Mouse (Mus musculus) common myeloid progenitor, adult 5-6 weeks (primary cell): Measurements from ENCODE around the gene Kcnk13. TPM values are rescaled to one million over a fixed set of nuclear protein-coding genes. Genes with fewer than 3 reads are reported as not detected.

Experiments used
- ATAC-seq: replicated peaks from 2 replicates; pipeline ENCODE4 v1.8.0; 2016; ENCODE audit warnings: low read depth, mild to moderate bottlenecking, moderate TSS enrichment, inconsistent platforms; ENCODE audit not compliant: poor library complexity, severe bottlenecking
- total RNA-seq: library from RNA; stranded (forward); fragments of 200-1000, 187-1606 nt; gene quantifications from 2 replicates; pipeline ENCODE4 v1.2.3, GENCODE M21; 2017

Gene Kcnk13
- not detected in 2 replicates for total RNA-seq

DNA sequence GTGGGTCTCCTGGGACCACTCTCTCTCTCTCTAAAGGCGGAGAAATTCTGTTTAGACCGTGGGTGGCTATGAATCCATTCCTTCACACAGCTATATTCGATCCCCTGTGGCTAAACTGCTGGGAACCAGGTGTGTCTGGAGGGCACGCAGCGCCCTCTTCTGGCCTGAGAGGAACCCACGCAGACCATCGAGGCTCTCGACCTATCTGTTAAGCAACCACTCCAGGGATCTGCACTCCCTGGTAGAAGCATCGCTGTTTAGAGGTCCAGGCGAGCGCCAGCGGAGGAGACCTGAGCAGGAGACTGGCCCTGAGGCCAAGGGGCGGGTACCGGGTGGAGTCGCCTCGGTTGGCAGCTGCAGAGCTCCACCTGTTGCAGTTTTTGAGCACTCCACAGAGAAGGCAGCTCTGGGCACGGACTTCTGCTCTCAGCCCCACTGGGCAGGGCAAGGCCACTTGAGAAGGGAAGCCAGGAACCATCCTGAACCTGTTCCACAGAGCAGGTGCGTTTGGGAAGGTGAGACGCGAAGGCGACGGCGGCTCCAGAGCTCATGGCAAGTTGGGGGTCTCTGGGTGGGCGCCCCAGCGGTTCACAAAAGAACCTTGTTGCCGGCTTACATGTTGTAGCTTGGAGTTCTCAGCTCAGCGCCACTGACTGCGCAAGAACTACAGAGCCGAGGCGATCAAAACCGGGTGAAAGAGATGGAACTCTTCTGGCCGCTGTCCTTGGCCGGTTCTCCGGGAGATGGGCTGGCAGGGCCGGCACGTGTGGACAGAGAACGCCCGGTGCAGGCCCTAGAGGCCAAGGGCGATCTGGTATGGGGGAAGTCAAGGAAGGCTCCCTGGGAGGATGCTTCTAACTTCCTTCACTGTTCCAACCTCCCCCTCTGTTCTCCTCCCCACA lies at the start of gene Kcnk13:
TSS of gene Kcnk13 (plus strand) at position 199 of the 902 bp plus-strand sequence.
- peak; percentile 72 for ATAC-seq

DNA sequence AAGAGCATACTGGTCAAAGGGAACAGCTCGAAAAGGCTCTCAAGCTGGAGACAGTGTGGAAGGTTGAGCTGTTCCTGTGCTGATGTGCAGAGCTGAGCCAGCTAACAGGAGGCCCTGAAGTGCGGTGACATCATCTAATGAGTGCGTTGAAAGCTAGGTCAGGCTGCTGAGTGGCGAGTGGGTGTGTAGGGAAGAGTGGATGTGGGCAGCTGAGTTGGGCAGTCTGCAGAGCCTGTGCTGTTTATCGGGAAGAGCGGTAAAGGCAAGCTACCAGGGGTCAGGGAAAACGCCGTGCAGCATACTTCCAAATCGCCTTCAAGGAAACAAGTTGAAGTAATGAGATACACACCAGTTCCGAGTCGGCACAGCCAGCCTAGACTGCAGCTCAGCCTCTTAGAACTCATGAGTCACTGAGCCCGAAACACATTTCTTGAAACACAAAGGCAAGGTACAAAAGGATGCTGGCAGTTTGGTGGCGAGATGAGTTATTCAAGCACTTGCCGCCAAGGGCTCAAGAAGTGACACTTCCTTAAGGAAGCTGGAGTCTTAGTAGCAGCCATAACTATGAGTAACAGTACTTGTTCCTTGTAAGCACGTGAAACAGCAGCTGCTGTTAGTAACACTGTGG lies 46.4 kb upstream of the Kcnk13 start:
- ATAC-seq = no peak

DNA sequence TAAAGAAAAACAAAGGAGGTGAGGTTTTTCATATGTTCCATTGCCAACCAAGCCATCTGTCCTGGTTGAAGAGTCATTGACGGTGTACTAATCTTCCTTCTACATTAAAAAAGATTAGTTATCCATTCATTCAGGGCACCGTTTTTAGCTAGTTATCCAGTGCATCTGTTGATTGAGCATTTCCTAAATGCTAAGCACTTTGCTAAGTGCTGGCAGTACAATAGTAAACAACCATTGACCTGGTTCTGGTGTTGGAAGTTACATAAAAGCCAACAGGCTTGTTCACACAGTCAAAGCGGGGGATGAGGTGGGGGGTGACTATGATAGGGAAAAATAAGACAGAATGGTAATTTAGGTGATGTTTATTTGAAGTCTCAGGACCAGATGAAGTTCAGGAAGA lies 44.7 kb upstream of the Kcnk13 start:
- no peak for ATAC-seq

DNA sequence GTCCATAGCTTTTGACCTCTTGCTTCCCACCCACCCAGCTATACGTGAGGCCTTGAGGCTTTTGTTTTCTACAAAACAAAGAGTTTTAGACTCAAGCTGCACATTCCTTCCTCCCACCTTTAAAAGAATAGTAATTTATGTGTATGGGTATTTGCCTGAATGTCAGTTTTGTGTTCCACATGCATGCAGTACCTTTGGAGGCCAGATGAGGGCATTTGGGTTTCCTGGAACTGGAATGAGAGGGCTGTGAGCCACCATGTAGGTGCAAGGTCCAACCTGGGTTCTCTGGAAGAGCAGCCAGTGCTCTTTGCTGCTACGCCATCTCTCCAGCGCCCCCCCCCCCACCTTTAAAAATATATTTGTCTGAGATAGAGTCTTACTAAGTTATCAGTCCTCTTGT lies 43.3 kb upstream of the Kcnk13 start:
- ATAC-seq = peak; percentile 60

DNA sequence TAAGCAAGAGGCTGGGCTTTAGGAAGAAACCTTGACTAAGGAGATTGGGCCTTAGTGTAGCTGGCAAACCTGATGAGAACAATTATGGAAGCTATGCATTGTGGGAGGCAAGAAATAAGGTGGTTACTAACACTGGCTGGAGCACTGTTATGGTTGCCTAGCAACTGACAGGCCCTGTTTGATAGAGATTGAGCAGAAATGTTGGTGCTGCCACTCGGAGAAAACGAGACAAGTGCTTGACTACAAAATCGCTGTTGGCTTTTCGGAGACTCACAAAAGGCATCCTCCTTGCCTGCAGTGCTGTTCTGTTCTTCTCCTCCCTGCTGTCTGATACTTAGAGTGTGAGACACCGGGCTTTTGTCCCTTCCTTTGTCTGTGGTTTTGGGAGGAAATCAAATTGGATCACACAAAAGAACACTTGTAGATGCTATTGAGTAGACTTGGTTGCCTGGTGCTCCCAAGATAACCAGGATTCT lies 41.1 kb upstream of the Kcnk13 start:
- ATAC-seq = no peak

DNA sequence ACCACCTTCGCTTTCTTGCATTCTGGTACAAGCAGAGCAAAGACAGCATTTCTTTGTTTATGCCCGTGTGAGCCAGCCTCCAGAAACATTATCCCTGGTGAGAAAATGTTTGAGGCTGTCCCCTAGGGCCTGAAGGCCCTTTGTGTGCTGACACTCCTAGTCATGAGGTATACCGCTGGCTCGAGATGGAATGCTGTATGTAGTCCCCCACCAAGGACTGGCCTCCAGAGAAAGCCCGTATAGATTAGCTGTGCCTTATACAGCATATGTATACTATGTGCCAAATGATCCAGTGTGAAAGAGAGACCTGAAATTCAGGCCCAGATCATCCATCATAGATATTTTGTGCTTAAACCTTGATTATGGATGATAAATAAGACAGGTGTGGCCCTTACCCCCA lies 40.6 kb upstream of the Kcnk13 start:
- no peak for ATAC-seq

DNA sequence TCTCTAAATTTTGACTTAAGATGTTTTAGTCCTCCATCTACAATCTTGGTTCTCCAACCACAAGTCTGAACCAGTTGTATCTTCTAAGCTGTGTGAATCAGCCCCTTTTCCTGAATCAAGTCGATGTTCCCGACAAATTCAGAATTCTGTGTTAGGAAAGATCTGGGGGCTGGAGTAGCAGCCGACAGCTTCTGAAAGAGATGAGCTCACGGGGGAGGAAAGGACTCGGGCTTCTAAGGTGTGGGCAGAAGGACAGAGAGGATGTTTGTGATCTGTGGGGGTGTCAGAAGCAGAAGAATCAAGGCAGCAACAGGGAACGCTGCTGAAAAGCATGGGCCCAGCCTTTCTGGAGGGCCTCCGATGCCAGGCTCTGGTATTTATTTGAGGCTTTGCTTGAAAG lies 36.0 kb upstream of the Kcnk13 start:
- no peak for ATAC-seq

DNA sequence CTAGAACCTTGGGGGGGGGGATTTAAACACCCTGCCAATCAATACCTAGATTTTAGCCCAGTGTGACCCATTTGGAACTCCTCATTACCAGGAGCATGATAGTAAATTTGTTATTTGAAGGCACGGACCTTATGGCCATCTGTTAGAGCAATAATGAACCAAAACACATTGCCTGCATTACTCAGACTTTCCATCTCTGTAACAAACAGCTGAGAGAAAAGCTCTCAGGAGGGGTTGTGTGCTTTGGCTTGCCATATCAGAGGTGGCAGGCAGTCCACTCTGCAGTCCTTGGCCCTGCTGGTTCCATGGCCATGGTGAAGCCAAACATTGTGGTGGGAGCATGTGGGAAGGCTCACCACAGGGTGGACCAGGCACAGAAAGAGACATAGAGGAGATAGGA lies 35.1 kb upstream of the Kcnk13 start:
- ATAC-seq = no peak

DNA sequence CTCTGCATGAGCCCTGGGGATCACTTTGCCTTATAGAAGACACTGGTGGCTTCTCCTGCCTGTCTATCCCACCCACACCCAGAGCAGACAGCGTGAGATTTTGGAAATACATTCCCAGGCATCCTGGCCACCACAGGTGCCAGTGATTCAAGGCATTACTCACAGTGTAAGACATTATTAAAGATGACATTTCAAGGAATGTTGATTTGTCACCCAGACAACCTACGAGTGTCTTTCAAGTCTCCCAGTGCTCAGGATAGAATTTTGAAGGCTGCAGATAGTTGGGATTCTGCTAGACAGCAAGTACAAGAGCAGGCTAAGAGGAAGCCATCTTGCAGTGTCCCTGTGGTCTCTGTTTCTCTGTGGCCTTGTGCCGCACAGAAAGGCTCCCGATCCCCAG lies 32.1 kb upstream of the Kcnk13 start:
- no peak for ATAC-seq

DNA sequence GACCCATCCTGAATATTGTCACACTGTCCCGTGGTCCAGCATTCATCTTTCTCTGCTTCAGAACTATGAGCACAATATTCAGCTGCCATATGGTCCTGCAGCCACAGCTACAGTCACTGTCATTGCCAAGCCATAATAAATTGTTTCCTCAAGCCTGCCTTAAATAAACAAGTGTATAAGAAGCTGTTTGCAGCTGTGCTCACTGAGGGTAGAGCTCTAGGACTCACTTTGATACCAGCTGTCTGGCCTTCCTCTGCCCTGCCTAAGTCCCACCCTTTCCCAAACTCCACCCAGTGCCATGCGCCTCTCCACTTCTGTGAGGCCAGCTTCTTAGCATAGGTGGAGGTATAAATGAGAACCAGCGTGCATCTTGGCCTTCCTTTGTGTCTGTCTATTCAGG lies 30.7 kb upstream of the Kcnk13 start:
- no peak for ATAC-seq

DNA sequence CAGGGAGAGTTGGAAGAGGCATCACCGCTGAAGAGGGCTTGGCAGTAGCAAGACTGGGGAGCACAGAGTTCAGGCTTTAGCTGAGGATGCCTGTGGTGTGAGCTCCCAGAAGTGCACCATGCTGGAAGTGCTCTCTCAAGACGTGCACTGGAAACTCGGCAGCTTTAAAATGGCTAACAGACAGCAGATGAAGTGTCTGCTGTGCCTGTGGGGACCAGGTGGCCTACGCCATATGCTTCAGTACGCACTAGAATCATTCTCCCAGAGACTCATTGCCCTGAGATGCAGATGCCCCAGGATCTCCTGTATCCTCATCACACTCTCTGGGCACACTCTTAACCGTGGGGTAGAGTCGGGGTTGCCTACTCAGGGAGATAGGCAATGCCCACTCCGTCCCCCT lies 28.9 kb upstream of the Kcnk13 start:
- ATAC-seq = no peak

DNA sequence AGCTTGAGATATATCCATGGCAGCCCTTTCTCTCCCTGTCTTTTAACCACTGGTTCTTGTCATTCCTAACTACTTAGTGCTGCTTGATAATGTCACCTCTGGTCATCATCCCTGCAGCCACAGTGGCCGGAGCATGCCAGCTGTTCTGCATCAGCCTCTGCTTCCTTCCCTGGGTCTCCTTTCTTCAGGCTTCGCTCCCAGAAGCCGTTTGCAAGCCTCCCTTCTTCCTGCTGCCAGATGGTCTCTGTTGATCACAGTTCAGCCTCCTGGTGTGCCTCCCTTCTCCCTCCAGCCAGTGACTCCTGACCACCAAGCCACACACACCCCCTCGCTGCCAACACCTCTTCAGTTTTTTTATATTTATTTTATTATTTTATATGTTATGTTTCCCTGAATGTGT lies 25.8 kb upstream of the Kcnk13 start:
- ATAC-seq = no peak

DNA sequence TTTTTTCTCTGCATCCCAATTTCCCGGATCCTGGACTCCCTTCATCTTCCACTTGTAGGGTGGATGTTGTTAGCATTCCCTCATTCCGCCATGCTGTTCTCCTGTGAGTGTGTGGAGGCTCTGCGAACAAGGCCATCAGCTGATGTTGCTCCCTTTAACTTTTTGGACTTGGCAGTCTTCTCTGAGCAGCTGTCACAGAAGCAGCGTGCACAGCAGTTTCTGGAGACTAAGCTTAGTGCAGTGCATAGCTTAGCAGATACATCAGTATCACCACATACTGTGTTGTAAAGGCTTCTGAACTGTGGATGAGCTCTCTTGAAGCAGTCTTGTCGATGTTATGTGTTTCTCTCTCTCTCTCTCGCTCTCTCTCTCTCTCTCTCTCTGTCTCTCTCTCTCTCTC lies 25.1 kb upstream of the Kcnk13 start:
- ATAC-seq = no peak

DNA sequence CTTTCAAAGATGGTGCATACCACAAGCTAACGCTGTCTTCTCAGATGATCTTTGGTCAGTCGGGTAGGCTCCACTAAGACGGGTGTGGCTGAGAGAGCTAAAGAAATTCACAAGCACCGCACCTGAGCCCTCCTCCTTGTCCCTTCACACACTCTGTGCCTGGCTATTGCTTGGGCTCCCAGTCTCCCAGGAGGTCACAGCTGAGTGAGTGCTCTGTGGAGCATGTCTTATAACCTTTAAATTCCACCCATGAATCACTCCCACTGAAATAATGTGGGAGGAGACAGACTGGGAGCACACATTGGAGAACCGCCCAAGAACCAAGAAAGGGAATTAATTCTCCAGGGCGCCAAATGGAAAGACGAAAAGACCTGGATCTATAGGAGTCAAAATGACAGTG lies 23.6 kb upstream of the Kcnk13 start:
- no peak for ATAC-seq

DNA sequence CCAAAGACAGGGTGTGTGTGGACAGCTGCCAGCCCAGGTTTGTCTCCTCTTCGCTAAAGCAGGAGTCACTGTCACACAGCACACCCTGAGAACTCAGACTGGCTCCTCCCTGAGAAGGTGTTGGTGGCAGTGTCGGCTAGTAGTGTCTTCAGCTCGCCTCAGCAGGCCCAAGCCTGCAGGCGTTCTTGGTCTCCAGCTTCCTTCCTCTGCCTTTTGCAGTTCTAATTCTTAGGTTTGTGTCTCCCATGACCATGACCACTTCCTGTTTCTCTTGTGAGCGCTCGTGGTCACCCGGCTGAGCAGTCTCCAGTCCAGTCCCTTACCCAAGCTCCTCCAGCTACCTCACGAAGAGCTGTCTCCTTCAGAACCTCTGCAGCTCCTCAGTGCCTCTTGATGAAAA lies 21.9 kb upstream of the Kcnk13 start:
- peak; percentile 91 for ATAC-seq

DNA sequence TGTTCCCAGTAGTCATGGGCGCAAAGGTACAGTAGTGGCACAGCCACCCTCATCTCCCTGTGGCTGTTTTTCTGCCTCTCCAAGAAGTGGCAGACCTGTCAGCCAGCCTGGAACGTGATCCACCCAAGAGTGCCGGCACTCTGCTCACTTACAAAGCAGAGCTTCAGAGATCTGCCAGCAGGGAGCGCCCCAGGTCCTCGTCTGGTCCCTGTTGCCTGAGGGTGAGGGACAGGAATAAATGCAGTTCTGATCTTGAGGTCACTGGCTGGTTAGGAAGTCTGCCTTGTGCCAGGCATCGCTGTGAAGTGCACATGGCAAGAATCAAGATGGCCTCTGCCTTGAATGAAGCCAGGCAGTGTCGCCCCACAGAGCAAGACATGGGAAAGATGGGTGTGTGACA lies 11.4 kb upstream of the Kcnk13 start:
- ATAC-seq = peak; percentile 50; the same call in 1 of the 2 replicates

DNA sequence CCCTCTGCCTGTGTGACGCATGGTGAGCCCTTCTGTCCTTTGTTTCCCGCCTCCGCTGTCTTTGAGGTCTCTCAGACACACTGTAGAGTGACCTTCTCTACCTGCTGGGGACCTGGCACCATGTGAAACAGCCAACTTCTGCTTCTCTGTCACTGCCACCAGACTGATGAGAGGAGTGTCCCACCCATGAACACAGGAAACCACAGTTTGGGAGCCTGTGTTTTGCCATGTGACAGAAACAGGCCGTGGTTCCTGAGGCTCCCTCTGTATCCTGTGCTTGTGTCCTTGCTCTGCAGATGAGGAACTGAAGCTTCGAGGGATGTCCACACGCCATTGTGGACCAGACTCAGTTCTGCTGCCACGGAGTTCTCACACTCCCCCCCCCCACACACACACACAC lies 7.9 kb upstream of the Kcnk13 start:
- peak; percentile 86 for ATAC-seq

DNA sequence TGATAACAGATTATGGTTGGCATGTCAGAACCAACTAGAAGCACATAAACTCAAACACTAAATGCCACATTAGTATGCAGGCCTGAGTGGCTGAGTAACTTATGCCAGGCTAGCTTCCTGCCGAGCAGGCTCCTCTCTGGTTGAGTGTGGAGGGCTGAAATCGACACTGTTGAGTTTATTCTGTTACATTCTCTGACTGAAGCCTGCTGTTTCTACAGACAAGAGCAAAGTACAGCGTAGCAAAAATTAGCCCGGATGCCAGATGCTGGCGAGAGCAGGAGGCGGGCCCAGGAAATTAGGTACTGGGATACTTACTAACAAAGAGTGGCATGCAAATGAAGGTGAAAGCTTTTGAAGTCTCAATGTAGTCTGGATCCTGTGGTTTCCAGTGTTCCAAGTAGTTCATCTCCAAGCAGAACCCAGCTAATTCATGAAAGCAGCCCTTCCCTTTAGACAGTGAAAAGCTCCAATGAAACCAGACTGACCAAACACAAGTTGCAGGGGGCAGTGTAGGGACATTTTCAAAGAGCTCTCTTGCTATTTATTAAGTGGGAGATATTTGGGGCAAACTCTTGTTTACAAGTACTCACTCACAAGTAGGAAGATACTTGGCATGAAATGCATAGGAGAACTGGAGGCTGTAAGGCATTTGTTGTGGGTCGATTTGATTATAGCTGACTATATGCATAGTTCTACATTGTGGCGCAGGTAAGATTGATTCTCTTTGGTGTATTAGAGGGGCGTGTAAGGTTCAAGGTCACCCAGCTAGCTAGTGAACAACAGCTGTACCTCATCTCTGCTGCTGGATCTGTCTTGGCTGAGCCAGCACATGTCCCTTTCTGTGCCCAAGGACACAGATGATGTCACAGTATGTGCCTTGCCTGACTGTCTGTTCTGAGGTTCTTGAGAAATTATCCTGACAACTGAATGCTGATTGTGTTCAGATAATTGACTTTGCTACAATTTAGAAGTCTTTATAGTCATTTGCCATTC lies 5.9 kb upstream of the Kcnk13 start:
- no peak for ATAC-seq

DNA sequence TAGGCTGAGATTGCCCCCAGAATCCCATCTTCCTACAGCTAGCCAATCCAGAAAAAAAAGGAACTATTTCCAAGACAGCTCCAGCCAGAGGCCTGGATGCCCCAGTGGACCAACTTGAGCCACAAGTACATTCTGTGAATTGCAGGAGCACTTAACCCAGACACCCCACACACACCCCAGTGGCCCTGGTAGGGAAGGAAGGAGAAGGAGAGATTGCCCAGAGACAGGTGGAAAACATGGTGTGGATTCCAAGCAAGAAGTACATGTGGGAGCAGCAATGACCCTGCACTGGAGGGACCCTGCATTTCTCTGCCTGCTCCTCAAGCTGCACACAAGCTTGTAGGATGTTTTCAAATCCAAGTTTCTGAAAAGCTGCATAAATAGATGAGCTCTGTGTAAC lies 5.0 kb upstream of the Kcnk13 start:
- no peak for ATAC-seq

DNA sequence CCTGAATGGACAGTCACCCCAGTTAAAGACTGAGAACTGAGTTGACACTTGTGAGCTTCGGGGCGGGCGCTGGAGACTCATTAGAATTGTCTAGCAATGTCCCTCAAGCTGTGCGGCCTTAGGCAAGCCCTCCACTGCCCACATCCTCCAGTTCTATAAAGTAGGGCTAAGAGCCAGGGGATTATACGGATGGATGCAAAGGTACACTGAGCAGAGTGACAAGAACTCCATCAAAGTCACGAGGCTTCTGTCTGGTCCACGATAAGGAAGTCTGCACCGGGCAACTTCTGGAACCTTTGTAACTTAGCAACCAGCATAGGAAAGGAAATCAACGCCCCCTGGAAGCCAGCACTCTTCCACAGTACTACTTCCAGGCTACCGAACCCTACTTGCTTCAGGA lies 4.4 kb upstream of the Kcnk13 start:
- ATAC-seq = no peak
